Mouse (Mus musculus) liver, embryonic 13.5 days (tissue): Measurements from ENCODE around the gene Ube2i. TPM values are rescaled to one million over a fixed set of nuclear protein-coding genes. Genes with fewer than 3 reads are reported as not detected.
A peak's percentile ranks its signal among the peaks of the same experiment; 100 is the strongest.

Experiments
- ATAC-seq: fragments of 200-750 bp; cut with Nextera tagmentation; 2 replicates; pipeline ENCODE4 v1.8.0; 2017; ENCODE audit warnings: low read depth, mild to moderate bottlenecking, moderate number of reproducible peaks, moderate library complexity
- DNase-seq: peaks from one replicate; pipeline ENCODE4 v3.0.0; 2022
- H3K27ac ChIP-seq: fragments of 300-500 bp; sonication (generic); 2 replicates; pipeline ENCODE4 v1.5.1; 2015; ENCODE audit warnings: moderate library complexity, mild to moderate bottlenecking, inconsistent platforms
- H3K27me3 ChIP-seq: fragments of 300-500 bp; sonication (generic); 2 replicates; pipeline ENCODE4 v1.6.1; 2015; ENCODE audit warnings: mild to moderate bottlenecking, inconsistent platforms
- H3K36me3 ChIP-seq: fragments of 300-500 bp; sonication (generic); 2 replicates; pipeline ENCODE4 v1.6.1; 2015; ENCODE audit warnings: mild to moderate bottlenecking, inconsistent platforms
- H3K4me1 ChIP-seq: fragments of 300-500 bp; sonication (generic); replicated peaks from 2 replicates; pipeline ENCODE4 v1.6.1; 2015; ENCODE audit warnings: inconsistent platforms
- H3K4me2 ChIP-seq: fragments of 300-500 bp; sonication (generic); 2 replicates; pipeline ENCODE4 v1.6.1; 2015; ENCODE audit warnings: inconsistent platforms, mild to moderate bottlenecking, moderate library complexity
- H3K4me3 ChIP-seq: fragments of 300-500 bp; sonication (generic); replicated peaks from 2 replicates; pipeline ENCODE4 v1.5.1; 2015; ENCODE audit warnings: mild to moderate bottlenecking, inconsistent platforms
- H3K9ac ChIP-seq: fragments of 300-500 bp; sonication (generic); 2 replicates; pipeline ENCODE4 v1.6.1; 2015; ENCODE audit warnings: mild to moderate bottlenecking, inconsistent platforms
- H3K9me3 ChIP-seq: fragments of 300-500 bp; sonication (generic); replicated peaks from 2 replicates; pipeline ENCODE4 v1.6.1; 2016; ENCODE audit warnings: inconsistent platforms
- WGBS: fragments of 180-500 bp; shearing (Covaris S2); methylation state at CpG from one replicate; pipeline ENCODE4 v1.1.7; 2015; ENCODE audit not compliant: insufficient replicate concordance; 5-methylcytosine and 5-hydroxymethylcytosine counted together
- polyA plus RNA-seq: library from polyadenylated mRNA; unstranded; fragments of >200 nt; fragmentation: Nextera tagmentation; extraction: Ambion mirVana; gene quantifications from 2 replicates; pipeline ENCODE4 v1.2.1, GENCODE M21; 2015

The Ube2i gene
- polyA plus RNA-seq, 1 experiment from 2014 or later: 333 TPM

DNA sequence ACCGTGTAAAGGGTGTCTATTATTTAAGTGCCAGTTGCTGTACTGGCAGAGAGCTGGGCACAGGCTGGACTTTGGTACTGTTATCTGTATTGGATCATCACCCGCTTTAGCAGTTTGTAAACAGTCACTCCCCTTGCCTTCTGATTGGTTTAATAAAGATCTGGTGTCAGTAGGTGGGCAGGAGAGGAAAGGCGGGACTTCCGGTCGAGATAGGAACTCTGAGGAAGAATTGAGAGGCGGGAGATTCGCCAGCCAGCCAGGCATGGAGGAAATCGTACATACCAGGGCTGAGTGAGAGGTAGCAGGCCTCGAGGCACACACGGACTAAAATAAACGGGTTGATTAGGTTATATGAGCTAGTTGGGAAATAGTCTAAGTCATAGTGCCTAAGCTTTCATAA is 7.7 kb upstream of the Ube2i start:
- peak overlapping the region; percentile 47 for H3K4me2 ChIP-seq
- no peaks in the 10 kb centered on the region for H3K9me3 ChIP-seq
- H3K9ac ChIP-seq: peak overlapping the region; percentile 30; the same call in 1 of the 2 replicates
- 18% methylated on average over 11 of the region's 11 CpGs for WGBS
- ATAC-seq: peak; percentile 84
- 0 out of 2 replicates have a peak overlapping the region, but pooled peaks have one; percentile 16 for H3K27ac ChIP-seq
- H3K4me3 ChIP-seq: peak overlapping the region; percentile 13; the same call in 1 of the 2 replicates
- peaks cover 10% of the 10 kb centered on the region; the same call in 1 of the 2 replicates for H3K27me3 ChIP-seq
- no peaks in the 10 kb centered on the region for H3K36me3 ChIP-seq
- peaks cover 11% of the 10 kb centered on the region for H3K4me1 ChIP-seq
- peak; percentile 63 for DNase-seq

DNA sequence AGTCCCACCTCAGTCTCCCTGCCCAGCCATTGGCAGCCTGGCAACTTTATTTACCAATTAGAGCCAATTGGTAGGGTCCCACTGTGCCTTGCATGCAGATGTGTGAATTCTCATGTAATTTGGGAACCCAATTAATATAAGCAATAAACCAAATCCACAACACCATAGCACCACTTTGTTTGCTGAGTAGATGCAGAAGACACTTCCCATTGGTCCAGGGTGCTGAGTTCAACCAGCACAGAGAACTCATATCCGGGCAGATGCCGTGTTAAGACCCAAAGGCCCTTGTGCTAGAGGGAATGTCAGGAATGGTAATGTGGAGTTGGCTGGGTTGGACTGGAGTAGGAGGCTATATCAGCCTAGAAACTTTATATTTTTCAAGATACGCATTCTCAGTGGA is 1.4 kb upstream of the Ube2i start:
- WGBS: 89% methylated on average over 3 of the region's 3 CpGs
- no peak overlapping the region for H3K27ac ChIP-seq
- no peak for DNase-seq
- no peaks in the 10 kb centered on the region for H3K9me3 ChIP-seq
- H3K4me1 ChIP-seq: peaks cover 30% of the 10 kb centered on the region
- no peak overlapping the region for H3K9ac ChIP-seq
- ATAC-seq: no peak
- no peak overlapping the region for H3K4me2 ChIP-seq
- no peak overlapping the region for H3K4me3 ChIP-seq
- peaks cover 10% of the 10 kb centered on the region; the same call in 1 of the 2 replicates for H3K27me3 ChIP-seq
- H3K36me3 ChIP-seq: peaks cover 11% of the 10 kb centered on the region

DNA sequence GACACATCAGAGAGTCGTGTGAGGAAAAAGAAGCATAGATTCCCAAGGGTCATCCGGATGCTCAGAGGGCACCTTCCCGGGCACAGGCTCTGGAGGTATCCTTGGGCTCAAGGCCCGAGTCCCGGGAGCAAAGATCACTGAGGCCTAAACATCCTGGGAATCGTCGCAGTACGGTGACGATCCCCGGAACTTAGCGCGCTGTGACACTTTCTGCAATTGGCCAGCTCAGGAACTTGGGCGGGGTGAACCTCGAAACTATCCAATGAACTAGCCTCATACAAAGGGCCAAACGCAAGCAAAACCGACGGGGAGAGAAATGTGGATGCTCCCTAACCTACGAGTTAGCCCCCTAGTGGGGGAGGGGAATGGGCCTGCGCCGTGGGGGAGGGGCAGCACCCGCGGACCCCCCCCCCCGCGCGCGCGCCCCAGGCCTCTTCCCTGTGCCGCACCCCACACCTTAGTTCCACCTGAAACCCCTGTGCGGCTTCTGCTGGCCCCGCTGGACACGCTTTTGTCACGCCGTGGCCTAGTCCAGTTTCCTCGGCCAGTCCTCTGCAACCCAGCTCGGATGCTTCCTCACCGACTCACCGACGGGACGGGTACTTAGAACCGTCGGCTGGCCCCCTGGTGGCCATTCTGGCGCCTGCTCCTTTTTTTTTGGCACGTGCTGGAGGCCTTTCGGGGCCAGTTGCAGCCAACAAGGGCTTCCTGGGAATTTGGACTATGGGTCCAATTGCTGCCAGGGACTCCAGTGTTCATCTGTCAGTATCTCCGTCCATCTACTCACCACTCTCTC is 518 bp downstream of the Ube2i start:
- Histone ChIP-seq H3K9me3 (no peaks in the 10 kb centered on the region), H3K4me1 (peaks cover 47% of the 10 kb centered on the region), H3K36me3 (peaks cover 30% of the 10 kb centered on the region), H3K9ac (peak overlapping the region; percentile 99), H3K4me3 (peak overlapping the region; percentile 100), H3K27ac (peak overlapping the region; percentile 94), H3K4me2 (peak overlapping the region; percentile 95), H3K27me3 (peaks cover 5% of the 10 kb centered on the region; the same call in 1 of the 2 replicates)
- ATAC-seq (peak; percentile 80), DNase-seq (peak; percentile 92)
- WGBS: under 1% methylated on average over 45 of the region's 45 CpGs

DNA sequence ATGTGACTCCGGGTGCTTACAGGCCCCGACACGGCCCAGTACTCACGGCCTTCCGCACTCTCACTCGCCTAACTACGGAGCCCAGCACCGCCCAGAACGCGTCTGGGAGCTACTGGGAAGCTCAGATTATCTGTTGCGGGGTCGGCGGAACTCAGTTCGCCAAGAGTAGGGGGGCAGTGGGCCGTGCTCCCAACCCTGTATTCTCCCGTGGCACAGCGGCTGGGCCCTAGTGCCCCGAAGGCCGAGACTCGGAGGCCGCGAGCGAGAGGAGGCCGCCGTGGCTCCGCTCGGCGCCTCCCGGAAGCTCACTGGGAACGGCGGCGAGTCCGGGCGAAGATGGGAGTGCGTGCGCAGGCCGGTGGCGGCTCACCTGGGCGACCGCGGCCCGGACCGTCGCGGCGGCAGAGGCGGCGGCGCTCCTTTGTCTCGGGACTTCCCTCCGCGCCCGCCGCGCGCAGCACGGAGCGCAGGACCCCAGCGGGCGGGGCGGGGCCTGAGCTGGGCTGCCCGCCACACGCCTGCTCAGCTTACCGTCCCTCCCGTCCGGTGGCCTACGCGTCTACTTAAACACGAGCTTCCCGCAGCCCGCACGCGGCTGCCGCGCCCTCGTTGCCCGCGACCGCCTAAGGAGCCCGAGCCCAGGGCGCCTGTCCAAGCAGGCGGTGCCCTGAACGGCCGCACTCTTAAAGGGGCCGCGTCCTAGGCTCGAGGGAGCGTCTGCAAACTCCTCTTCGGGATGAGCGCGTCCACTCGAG is 1.3 kb downstream of the Ube2i start:
- Histone ChIP-seq H3K27me3 (no peaks in the 10 kb centered on the region), H3K36me3 (peaks cover 38% of the 10 kb centered on the region), H3K4me2 (peak overlapping the region; percentile 95), H3K4me3 (peak overlapping the region; percentile 100), H3K4me1 (peaks cover 47% of the 10 kb centered on the region), H3K27ac (peak overlapping the region; percentile 94), H3K9ac (peak overlapping the region; percentile 99), H3K9me3 (no peaks in the 10 kb centered on the region)
- ATAC-seq: peak; percentile 83
- peak; percentile 84 for DNase-seq
- WGBS: under 1% methylated on average over 85 of the region's 92 CpGs

DNA sequence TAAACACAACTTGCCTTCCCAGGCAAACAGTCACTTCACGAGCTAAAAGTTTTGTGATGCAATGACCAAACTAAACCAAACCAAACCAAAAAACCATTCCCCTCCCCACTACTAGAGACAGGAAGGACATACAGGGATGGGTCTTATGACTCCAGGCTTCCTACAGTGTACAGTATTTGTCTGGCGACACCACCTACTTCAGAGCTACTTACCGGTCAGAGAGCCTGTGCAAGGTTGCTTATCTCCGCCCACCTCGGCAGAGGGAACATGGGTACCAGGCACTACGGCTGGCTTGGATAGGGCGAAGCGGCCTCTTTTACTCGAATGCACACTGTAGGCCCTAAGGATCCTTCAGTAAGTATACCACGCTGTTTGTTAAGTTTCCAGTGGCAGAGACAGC is 2.1 kb downstream of the Ube2i start:
- ATAC-seq (peak; percentile 53), DNase-seq (peak; percentile 56)
- H3K9ac ChIP-seq: peak overlapping the region; percentile 99
- H3K9me3 ChIP-seq: no peaks in the 10 kb centered on the region
- H3K4me2 ChIP-seq: peak overlapping the region; percentile 95
- no peaks in the 10 kb centered on the region for H3K27me3 ChIP-seq
- WGBS: 2% methylated on average over 10 of the region's 10 CpGs
- peak overlapping the region; percentile 94 for H3K27ac ChIP-seq
- H3K4me1 ChIP-seq: peaks cover 47% of the 10 kb centered on the region
- peaks cover 46% of the 10 kb centered on the region for H3K36me3 ChIP-seq
- H3K4me3 ChIP-seq: peak overlapping the region; percentile 100

DNA sequence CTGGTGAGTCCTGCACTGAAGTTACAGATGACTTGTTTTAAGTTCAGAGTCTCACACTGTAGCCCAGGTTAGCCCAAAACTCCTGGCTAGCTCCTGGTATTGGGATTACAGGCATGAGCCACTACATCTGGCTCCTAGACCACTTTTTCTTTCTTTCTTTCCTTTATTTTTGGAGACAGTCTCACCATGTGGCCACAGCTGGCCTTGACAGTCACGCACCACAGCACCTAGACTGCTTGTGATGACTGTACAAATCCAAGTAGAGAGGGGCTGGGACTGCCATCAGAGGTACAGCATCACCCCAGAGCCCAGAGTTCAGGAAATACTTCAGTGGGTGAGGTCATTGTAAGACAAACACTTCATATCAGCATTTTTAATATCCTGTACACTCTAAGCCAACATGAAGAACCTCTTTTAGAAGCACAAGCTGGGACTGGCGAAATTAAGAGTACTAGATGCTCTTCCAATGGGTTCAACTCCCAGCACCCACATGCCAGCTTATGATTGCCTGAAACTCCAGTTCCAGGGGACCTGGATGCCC is 3.6 kb downstream of the Ube2i start:
- Histone ChIP-seq H3K4me3 (peak overlapping the region; percentile 100), H3K9me3 (no peaks in the 10 kb centered on the region), H3K36me3 (peaks cover 61% of the 10 kb centered on the region), H3K4me2 (peak overlapping the region; percentile 95), H3K4me1 (peaks cover 47% of the 10 kb centered on the region), H3K9ac (peak overlapping the region; percentile 99; the same call in 1 of the 2 replicates), H3K27ac (no peak overlapping the region), H3K27me3 (no peaks in the 10 kb centered on the region)
- DNase-seq (no peak), ATAC-seq (no peak)
- WGBS: 82% methylated on average over 2 of the region's 2 CpGs

DNA sequence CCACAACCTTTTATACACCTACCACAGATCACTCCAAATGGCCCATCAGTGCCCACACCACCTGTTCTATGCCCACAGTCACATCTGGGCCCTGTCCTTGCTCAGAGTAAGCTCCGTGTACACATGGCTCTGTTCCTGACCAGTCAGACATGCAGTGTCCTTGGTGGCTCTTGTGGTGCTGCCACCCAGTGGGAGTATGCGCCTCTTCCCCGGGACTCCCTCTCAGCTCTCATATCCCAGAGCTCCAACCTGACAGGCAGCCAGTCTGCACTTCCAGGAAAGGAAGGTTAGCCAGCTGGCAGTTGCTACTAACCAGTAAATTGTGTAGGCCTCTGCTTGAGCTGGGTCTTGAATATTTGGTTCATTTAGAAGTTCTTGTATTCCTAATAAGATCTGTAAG is 10.0 kb downstream of the Ube2i start:
- Histone ChIP-seq H3K27ac (no peak overlapping the region), H3K27me3 (no peaks in the 10 kb centered on the region), H3K36me3 (peaks cover 84% of the 10 kb centered on the region), H3K4me3 (no peak overlapping the region), H3K9ac (no peak overlapping the region), H3K4me1 (peaks cover 3% of the 10 kb centered on the region; the same call in 1 of the 2 replicates), H3K9me3 (no peaks in the 10 kb centered on the region), H3K4me2 (no peak overlapping the region)
- no peak for DNase-seq
- ATAC-seq: no peak
- WGBS: 69% methylated on average over 3 of the region's 3 CpGs

DNA sequence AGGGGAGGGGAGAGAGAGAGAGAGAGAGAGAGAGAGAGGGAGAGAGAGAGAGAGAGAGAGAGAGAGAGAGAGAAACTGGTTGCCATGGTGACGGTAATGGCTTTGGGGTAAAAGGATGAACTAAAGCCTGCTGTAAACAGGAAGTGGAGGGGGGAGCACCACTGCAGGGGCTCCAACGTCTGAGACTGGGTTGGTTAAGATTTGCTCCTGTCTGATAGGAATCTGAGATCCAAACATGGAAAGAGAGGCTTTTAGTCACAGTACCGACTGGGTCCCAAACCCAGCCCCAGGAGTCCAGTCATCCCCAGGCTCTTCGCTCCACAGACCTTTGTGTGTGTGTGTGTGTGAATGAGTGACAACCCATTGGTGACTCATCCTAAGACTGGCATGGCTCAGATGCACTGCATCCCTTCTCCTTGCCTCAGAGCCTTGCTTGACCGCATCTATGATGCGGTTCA is 16.6 kb downstream of the Ube2i start:
- no peak overlapping the region for H3K9ac ChIP-seq
- no peak overlapping the region for H3K27ac ChIP-seq
- ATAC-seq: no peak
- H3K4me3 ChIP-seq: no peak overlapping the region
- H3K36me3 ChIP-seq: peaks cover 24% of the 10 kb centered on the region
- DNase-seq: no peak
- H3K4me2 ChIP-seq: no peak overlapping the region
- WGBS: 45% methylated on average over 6 of the region's 6 CpGs
- H3K4me1 ChIP-seq: peaks cover 15% of the 10 kb centered on the region
- no peaks in the 10 kb centered on the region for H3K9me3 ChIP-seq
- peaks cover 48% of the 10 kb centered on the region for H3K27me3 ChIP-seq

DNA sequence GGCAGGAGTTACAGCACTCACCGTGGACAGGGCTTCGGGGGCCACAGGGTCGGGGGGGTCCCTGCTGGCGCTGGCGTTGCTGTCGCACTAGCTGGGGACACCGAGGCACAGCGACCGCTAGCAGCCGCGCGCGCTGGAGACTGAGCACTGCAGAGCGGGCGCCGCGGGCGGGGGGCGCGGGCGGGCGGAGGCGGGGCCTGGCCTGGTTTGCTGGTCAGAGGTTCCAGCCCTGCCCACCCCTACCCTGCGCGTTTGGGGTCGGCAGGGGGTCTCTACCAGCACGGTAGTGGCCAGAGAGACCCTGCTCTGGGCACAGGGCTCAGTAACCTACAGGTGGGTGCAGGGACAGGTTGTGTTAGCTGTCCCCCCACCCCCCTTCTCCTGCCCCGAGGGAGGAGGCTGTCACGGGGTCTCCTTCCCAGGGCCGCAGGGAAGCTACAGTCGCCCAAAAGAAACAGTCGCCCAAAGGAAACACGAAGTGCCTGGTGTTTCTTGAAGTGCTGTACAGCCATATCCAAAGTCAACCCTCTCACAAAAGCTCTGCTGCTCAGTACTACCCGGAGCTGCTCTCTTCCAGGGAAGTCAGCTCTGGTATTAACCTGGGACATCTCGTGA is 18.2 kb downstream of the Ube2i start, which contains the start of gene Baiap3:
Gene Baiap3 (minus strand): TSS at position 225 of the 615 bp plus-strand sequence.
- DNase-seq: no peak
- Histone ChIP-seq H3K9me3 (no peaks in the 10 kb centered on the region), H3K9ac (peak within 1 kb of the TSS; percentile 52), H3K27ac (no peak within 1 kb of the TSS), H3K4me2 (peak within 1 kb of the TSS; percentile 61), H3K36me3 (peaks cover 18% of the 10 kb centered on the region), H3K27me3 (peaks cover 62% of the 10 kb centered on the region), H3K4me3 (peak within 1 kb of the TSS; percentile 43), H3K4me1 (peaks cover 15% of the 10 kb centered on the region)
- WGBS: 5% methylated on average over 35 of the region's 35 CpGs
- 0 out of 2 replicates have a peak, but pooled peaks have one; percentile 3 for ATAC-seq

DNA sequence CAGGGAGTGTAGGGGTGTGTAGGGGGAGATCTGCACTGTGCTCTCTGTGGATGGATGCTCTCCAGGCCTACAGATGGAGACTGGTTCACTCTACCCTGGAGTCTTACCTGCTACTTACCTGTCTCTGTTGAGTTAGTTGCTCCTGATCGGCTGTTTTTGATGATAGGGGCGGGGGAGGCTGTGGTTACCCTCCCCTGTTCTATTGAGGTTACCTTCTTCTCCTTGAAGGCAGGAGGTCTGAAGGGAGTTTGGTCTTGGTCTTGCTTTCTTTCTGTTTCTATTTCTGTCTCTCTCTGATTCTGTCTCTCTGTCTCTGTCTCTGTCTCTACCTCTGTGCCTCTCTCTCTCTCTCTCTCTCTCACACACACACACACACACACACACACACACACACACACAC is 19.3 kb downstream of the Ube2i start:
- Histone ChIP-seq H3K9ac (no peak overlapping the region), H3K36me3 (peaks cover 13% of the 10 kb centered on the region), H3K27ac (no peak overlapping the region), H3K4me2 (no peak overlapping the region), H3K27me3 (peaks cover 67% of the 10 kb centered on the region), H3K4me1 (peaks cover 15% of the 10 kb centered on the region), H3K9me3 (no peaks in the 10 kb centered on the region), H3K4me3 (0 out of 2 replicates have a peak overlapping the region, but pooled peaks have one; percentile 43)
- ATAC-seq: no peak
- DNase-seq: no peak
- 51% methylated on average over 2 of the region's 2 CpGs for WGBS
